9 mouse cellular contexts compared by ENCODE assay signal in genomic region chr6:49096421-49096820, GRCm38 (mm10). TPM values are rescaled to one million over a fixed set of nuclear protein-coding genes. Genes with fewer than 3 reads are reported as not detected.
DNase-seq lines count a peak whose midpoint lies in the region; ATAC-seq lines count a peak whose summit lies in the region.
"Had no signal": no experiment of that assay in that cellular context is flagged by ENCODE, and none has a peak within 500 bp of the region (broad histone marks: within the 10 kb centered on the region; RNA-seq: fewer than 3 reads in every experiment).

No protein-coding gene starts in this region.

- H3K4me3 ChIP-seq in limb, embryonic 13.5 days: no peak overlapping the region
- H3K4me3 ChIP-seq in limb, embryonic 10.5 days: no peak overlapping the region
- H3K4me3 ChIP-seq: liver, embryonic 13.5 days had no signal

- H3K27me3 ChIP-seq in limb, embryonic 13.5 days: no peaks in the 10 kb centered on the region
- no peaks in the 10 kb centered on the region for H3K27me3 ChIP-seq in limb, embryonic 10.5 days (ENCODE audit: low read depth, poor library complexity, severe bottlenecking)
- H3K27me3 ChIP-seq: liver, embryonic 13.5 days had no signal

- 79% methylated on average over 7 of the region's 7 CpGs for WGBS in limb, embryonic 13.5 days
- 87% methylated on average over 7 of the region's 7 CpGs for WGBS in limb, embryonic 10.5 days

- peaks cover 91% of the 10 kb centered on the region for H3K36me3 ChIP-seq in limb, embryonic 13.5 days
- peaks cover 100% of the 10 kb centered on the region for H3K36me3 ChIP-seq in limb, embryonic 10.5 days

- H3K9ac ChIP-seq in limb, embryonic 13.5 days: no peak overlapping the region
- H3K9ac ChIP-seq: liver, embryonic 13.5 days had no signal

- DNase-seq in limb, embryonic 10.5 days (ENCODE audit: low spot score): no peak
- peak; percentile 51 for DNase-seq in adrenal gland, postnatal 25 days
- DNase-seq in gastrocnemius, adult 8-10 months (ENCODE audit: low spot score in 2 of 2): peak; percentile 45 to 58
- DNase-seq in kidney, adult 9 months: peak; percentile 38
- DNase-seq in lung, postnatal 25 days (ENCODE audit: low spot score): peak; percentile 61
- no peak for DNase-seq in spleen, adult 18-20 months
- DNase-seq: liver, embryonic 13.5 days had no signal

- H3K4me1 ChIP-seq in limb, embryonic 13.5 days: peaks cover 15% of the 10 kb centered on the region
- no peaks in the 10 kb centered on the region for H3K4me1 ChIP-seq in limb, embryonic 10.5 days

- no peaks in the 10 kb centered on the region for H3K9me3 ChIP-seq in limb, embryonic 13.5 days
- H3K9me3 ChIP-seq in limb, embryonic 10.5 days (replicated peaks): no peaks in the 10 kb centered on the region
- H3K9me3 ChIP-seq: liver, embryonic 13.5 days had no signal

- H3K27ac ChIP-seq in limb, embryonic 13.5 days: peak overlapping the region; percentile 11; the same call in 1 of the 2 replicates
- no peak overlapping the region for H3K27ac ChIP-seq in limb, embryonic 10.5 days
- H3K27ac ChIP-seq: liver, embryonic 13.5 days had no signal

- H3K4me2 ChIP-seq in limb, embryonic 13.5 days (replicated peaks): no peak overlapping the region
- H3K4me2 ChIP-seq: liver, embryonic 13.5 days had no signal

- ATAC-seq in limb, embryonic 13.5 days (ENCODE audit: low FRiP score, low read depth): no peak
- no peak for ATAC-seq in granulocyte monocyte progenitor cell, adult 5-6 weeks (replicated peaks; ENCODE audit: poor library complexity, severe bottlenecking)

RNA-seq across cellular contexts. Expression of gene Malsu1, which starts 22.8 kb away (rescaled TPM):
- 72.7 and 79.2 TPM in 2 replicates for polyA plus RNA-seq in limb, embryonic 13.5 days (2015; fragmentation: Nextera tagmentation; extraction: Ambion mirVana)
- polyA plus RNA-seq in limb, embryonic 10.5 days (2016; fragmentation: Nextera tagmentation; extraction: Ambion mirVana): 69.1 and 69.8 TPM in 2 replicates
- 29.6 and 43.0 TPM in 2 replicates for total RNA-seq in adrenal gland, postnatal 25 days (2021)
- total RNA-seq in gastrocnemius, adult 8-10 months (2022): 10 to 100 TPM; 42.6 to 60.3 (median 52.1) TPM
- 30.3 and 42.4 TPM in 2 replicates for total RNA-seq in granulocyte monocyte progenitor cell, adult 5-6 weeks (2014; fragmentation: Nextera tagmentation)
- 14.2 and 23.8 TPM in 2 replicates for total RNA-seq in granulocyte monocyte progenitor cell, adult 5-6 weeks (2017)

Comparison
In these comparisons a context has a peak if more than half of its experiments do, and no peak if none do; other contexts are left out.
1. DNase-seq: peak in adrenal gland, postnatal 25 days (single experiment), gastrocnemius, adult 8-10 months (2 of 2), kidney, adult 9 months (single experiment) and lung, postnatal 25 days (single experiment); none in limb, embryonic 10.5 days (single experiment) and spleen, adult 18-20 months (0 of 2).